ENCODE assay signal across 9 mouse cellular contexts in genomic region chr11:115975544-115975943, GRCm38 (mm10). TPM values are rescaled to one million over a fixed set of nuclear protein-coding genes. Genes with fewer than 3 reads are reported as not detected.
A peak's percentile ranks its signal among the peaks of the same experiment; 100 is the strongest.
DNase-seq lines count a peak whose midpoint lies in the region; ATAC-seq and TF ChIP-seq lines count a peak whose summit lies in the region.
"Had no signal": no experiment of that assay in that cellular context is flagged by ENCODE, and none has a peak within 500 bp of the region (broad histone marks: within the 10 kb centered on the region; RNA-seq: fewer than 3 reads in every experiment).

No protein-coding gene starts in this region.

- H3K4me3 ChIP-seq in forebrain, postnatal 0 days (ENCODE audit: low read depth, low read length): no peak overlapping the region
- H3K4me3 ChIP-seq in forebrain, embryonic 16.5 days (replicated peaks; ENCODE audit: low read length): no peak overlapping the region
- peak overlapping the region; percentile 51; the same call in 1 of the 2 replicates for H3K4me3 ChIP-seq in liver, embryonic 13.5 days (replicated peaks)
- H3K4me3 ChIP-seq in liver, embryonic 12.5 days: no peak overlapping the region
- H3K4me3 ChIP-seq in embryonic facial prominence, embryonic 12.5 days: peak overlapping the region; percentile 40
- H3K4me3 ChIP-seq in limb, embryonic 13.5 days: peak overlapping the region; percentile 48

- H3K36me3 ChIP-seq in forebrain, postnatal 0 days (ENCODE audit: insufficient read depth): no peaks in the 10 kb centered on the region
- no peaks in the 10 kb centered on the region for H3K36me3 ChIP-seq in forebrain, embryonic 16.5 days (ENCODE audit: control insufficient read depth, insufficient read depth)
- H3K36me3 ChIP-seq in liver, embryonic 13.5 days: no peaks in the 10 kb centered on the region
- no peaks in the 10 kb centered on the region for H3K36me3 ChIP-seq in liver, embryonic 12.5 days
- H3K36me3 ChIP-seq in embryonic facial prominence, embryonic 12.5 days: no peaks in the 10 kb centered on the region
- no peaks in the 10 kb centered on the region for H3K36me3 ChIP-seq in limb, embryonic 13.5 days

- no peaks in the 10 kb centered on the region for H3K9me3 ChIP-seq in forebrain, postnatal 0 days (ENCODE audit: low read length)
- no peaks in the 10 kb centered on the region for H3K9me3 ChIP-seq in forebrain, embryonic 16.5 days (ENCODE audit: control insufficient read depth, low read length)
- H3K9me3 ChIP-seq in liver, embryonic 13.5 days (replicated peaks): no peaks in the 10 kb centered on the region
- no peaks in the 10 kb centered on the region for H3K9me3 ChIP-seq in liver, embryonic 12.5 days (replicated peaks)
- no peaks in the 10 kb centered on the region for H3K9me3 ChIP-seq in embryonic facial prominence, embryonic 12.5 days
- no peaks in the 10 kb centered on the region for H3K9me3 ChIP-seq in limb, embryonic 13.5 days
- H3K9me3 ChIP-seq: megakaryocyte, embryonic 14.5 days had no signal

- H3K9ac ChIP-seq in forebrain, postnatal 0 days: no peak overlapping the region
- no peak overlapping the region for H3K9ac ChIP-seq in forebrain, embryonic 16.5 days (replicated peaks; ENCODE audit: low read depth, low read length)
- H3K9ac ChIP-seq in liver, embryonic 13.5 days: no peak overlapping the region
- H3K9ac ChIP-seq in liver, embryonic 12.5 days: no peak overlapping the region
- H3K9ac ChIP-seq in embryonic facial prominence, embryonic 12.5 days: 0 out of 2 replicates have a peak overlapping the region, but pooled peaks have one; percentile 42
- H3K9ac ChIP-seq in limb, embryonic 13.5 days: no peak overlapping the region

- ATAC-seq in forebrain, postnatal 0 days: no peak
- ATAC-seq in forebrain, embryonic 16.5 days: no peak
- no peak for ATAC-seq in liver, embryonic 13.5 days (ENCODE audit: low read depth)
- no peak for ATAC-seq in liver, embryonic 12.5 days
- no peak for ATAC-seq in embryonic facial prominence, embryonic 12.5 days (ENCODE audit: insufficient number of reproducible peaks, insufficient read depth, low FRiP score, low TSS enrichment)
- no peak for ATAC-seq in limb, embryonic 13.5 days (ENCODE audit: low FRiP score, low read depth)

- 0 out of 2 replicates have a peak, but pooled peaks cover 4% of the 10 kb centered on the region for H3K4me1 ChIP-seq in forebrain, postnatal 0 days (ENCODE audit: insufficient read depth)
- H3K4me1 ChIP-seq in forebrain, embryonic 16.5 days (replicated peaks; ENCODE audit: control insufficient read depth, insufficient read depth, low read length): peaks cover 11% of the 10 kb centered on the region
- H3K4me1 ChIP-seq in liver, embryonic 13.5 days (replicated peaks): peaks cover 15% of the 10 kb centered on the region
- peaks cover 13% of the 10 kb centered on the region for H3K4me1 ChIP-seq in liver, embryonic 12.5 days
- H3K4me1 ChIP-seq in embryonic facial prominence, embryonic 12.5 days: peaks cover 6% of the 10 kb centered on the region; the same call in 1 of the 2 replicates
- peaks cover 12% of the 10 kb centered on the region for H3K4me1 ChIP-seq in limb, embryonic 13.5 days

- DNase-seq in forebrain, postnatal 0 days: no peak
- DNase-seq in liver, embryonic 13.5 days: no peak
- DNase-seq in yolk sac, embryonic 10.5 days (ENCODE audit: low spot score): no peak
- DNase-seq in gastrocnemius, postnatal 10 days: no peak

- peaks cover 15% of the 10 kb centered on the region for H3K27me3 ChIP-seq in forebrain, postnatal 0 days (ENCODE audit: insufficient read depth, low read length)
- peaks cover 17% of the 10 kb centered on the region for H3K27me3 ChIP-seq in forebrain, embryonic 16.5 days (replicated peaks; ENCODE audit: control insufficient read depth, insufficient read depth, low read length)
- H3K27me3 ChIP-seq in liver, embryonic 13.5 days: peaks cover 63% of the 10 kb centered on the region
- H3K27me3 ChIP-seq in liver, embryonic 12.5 days (replicated peaks): peaks cover 75% of the 10 kb centered on the region
- H3K27me3 ChIP-seq in embryonic facial prominence, embryonic 12.5 days: peaks cover 52% of the 10 kb centered on the region
- H3K27me3 ChIP-seq in limb, embryonic 13.5 days: peaks cover 61% of the 10 kb centered on the region

- WGBS in forebrain, postnatal 0 days: 26% methylated on average over 12 of the region's 12 CpGs
- WGBS in forebrain, embryonic 16.5 days: 33% methylated on average over 12 of the region's 12 CpGs
- 36% methylated on average over 12 of the region's 12 CpGs for WGBS in liver, embryonic 13.5 days (ENCODE audit: insufficient replicate concordance)
- 31% methylated on average over 12 of the region's 12 CpGs for WGBS in liver, embryonic 12.5 days (ENCODE audit: insufficient replicate concordance)
- WGBS in embryonic facial prominence, embryonic 12.5 days: 31% methylated on average over 12 of the region's 12 CpGs
- WGBS in limb, embryonic 13.5 days: 37% methylated on average over 12 of the region's 12 CpGs

- H3K27ac ChIP-seq in forebrain, postnatal 0 days (ENCODE audit: low read depth, low read length): no peak overlapping the region
- H3K27ac ChIP-seq in forebrain, embryonic 16.5 days (ENCODE audit: low read length): no peak overlapping the region
- H3K27ac ChIP-seq in liver, embryonic 13.5 days: no peak overlapping the region
- H3K27ac ChIP-seq in liver, embryonic 12.5 days: no peak overlapping the region
- H3K27ac ChIP-seq in embryonic facial prominence, embryonic 12.5 days: no peak overlapping the region
- no peak overlapping the region for H3K27ac ChIP-seq in limb, embryonic 13.5 days

- TF ChIP-seq CTCF in forebrain, postnatal 0 days (IDR thresholded peaks at IDR 0.05; ENCODE audit: low read depth): no peak

- H3K4me2 ChIP-seq in forebrain, postnatal 0 days (ENCODE audit: low read depth): 0 out of 2 replicates have a peak overlapping the region, but pooled peaks have one; percentile 66
- H3K4me2 ChIP-seq in forebrain, embryonic 16.5 days (ENCODE audit: low read length): no peak overlapping the region
- H3K4me2 ChIP-seq in liver, embryonic 13.5 days: no peak overlapping the region
- H3K4me2 ChIP-seq in liver, embryonic 12.5 days: no peak overlapping the region
- peak overlapping the region; percentile 63; the same call in 1 of the 2 replicates for H3K4me2 ChIP-seq in embryonic facial prominence, embryonic 12.5 days (replicated peaks)
- peak overlapping the region; percentile 72 for H3K4me2 ChIP-seq in limb, embryonic 13.5 days (replicated peaks)

RNA-seq across cellular contexts. Expression of gene Itgb4, which starts 1.0 kb away (rescaled TPM):
- total RNA-seq in forebrain, postnatal 0 days (2014; rRNA removed): 0.46 and 1.1 TPM in 2 replicates
- polyA plus RNA-seq in forebrain, postnatal 0 days (2015; fragmentation: Nextera tagmentation; extraction: Ambion mirVana): 0.93 and 1.3 TPM in 2 replicates
- 0.67 and 0.80 TPM in 2 replicates for polyA plus RNA-seq in forebrain, embryonic 16.5 days (2015; fragmentation: Nextera tagmentation; extraction: Ambion mirVana)
- 0.23 and 0.25 TPM in 2 replicates for polyA plus RNA-seq in liver, embryonic 13.5 days (2015; fragmentation: Nextera tagmentation; extraction: Ambion mirVana)
- 0.31 and 0.44 TPM in 2 replicates for polyA plus RNA-seq in liver, embryonic 12.5 days (2016; fragmentation: Nextera tagmentation; extraction: Ambion mirVana)
- 4.1 and 4.2 TPM in 2 replicates for polyA plus RNA-seq in embryonic facial prominence, embryonic 12.5 days (2016; fragmentation: Nextera tagmentation; extraction: Ambion mirVana)
- 5.2 and 6.3 TPM in 2 replicates for polyA plus RNA-seq in limb, embryonic 13.5 days (2015; fragmentation: Nextera tagmentation; extraction: Ambion mirVana)
- 1 to 10 TPM; 4.6 to 4.9 TPM for total RNA-seq in gastrocnemius, postnatal 10 days (2021)

RNA-seq across cellular contexts. Expression of gene Galk1, which starts 37.0 kb away (rescaled TPM):
- total RNA-seq in forebrain, postnatal 0 days (2014; rRNA removed): 42.6 and 52.2 TPM in 2 replicates
- 61.1 and 66.4 TPM in 2 replicates for polyA plus RNA-seq in forebrain, postnatal 0 days (2015; fragmentation: Nextera tagmentation; extraction: Ambion mirVana)
- polyA plus RNA-seq in forebrain, embryonic 16.5 days (2015; fragmentation: Nextera tagmentation; extraction: Ambion mirVana): 61.3 and 64.2 TPM in 2 replicates
- polyA plus RNA-seq in liver, embryonic 13.5 days (2015; fragmentation: Nextera tagmentation; extraction: Ambion mirVana): 164 and 165 TPM in 2 replicates
- polyA plus RNA-seq in liver, embryonic 12.5 days (2016; fragmentation: Nextera tagmentation; extraction: Ambion mirVana): 187 and 200 TPM in 2 replicates
- 165 and 169 TPM in 2 replicates for polyA plus RNA-seq in embryonic facial prominence, embryonic 12.5 days (2016; fragmentation: Nextera tagmentation; extraction: Ambion mirVana)
- 207 and 211 TPM in 2 replicates for polyA plus RNA-seq in limb, embryonic 13.5 days (2015; fragmentation: Nextera tagmentation; extraction: Ambion mirVana)
- total RNA-seq in gastrocnemius, postnatal 10 days (2021): 10 to 100 TPM; 14.8 to 19.2 TPM

RNA-seq across cellular contexts. Expression of gene Recql5, which starts 42.3 kb away (rescaled TPM):
- total RNA-seq in forebrain, postnatal 0 days (2014; rRNA removed): 14.5 and 18.9 TPM in 2 replicates
- 6.9 and 8.4 TPM in 2 replicates for polyA plus RNA-seq in forebrain, postnatal 0 days (2015; fragmentation: Nextera tagmentation; extraction: Ambion mirVana)
- 25.6 and 26.0 TPM in 2 replicates for polyA plus RNA-seq in forebrain, embryonic 16.5 days (2015; fragmentation: Nextera tagmentation; extraction: Ambion mirVana)
- 9.9 and 10.2 TPM in 2 replicates for polyA plus RNA-seq in liver, embryonic 13.5 days (2015; fragmentation: Nextera tagmentation; extraction: Ambion mirVana)
- 14.9 and 17.6 TPM in 2 replicates for polyA plus RNA-seq in liver, embryonic 12.5 days (2016; fragmentation: Nextera tagmentation; extraction: Ambion mirVana)
- polyA plus RNA-seq in embryonic facial prominence, embryonic 12.5 days (2016; fragmentation: Nextera tagmentation; extraction: Ambion mirVana): 26.3 and 28.7 TPM in 2 replicates
- polyA plus RNA-seq in limb, embryonic 13.5 days (2015; fragmentation: Nextera tagmentation; extraction: Ambion mirVana): 22.3 and 23.7 TPM in 2 replicates
- 1 to 10 TPM; 5.4 to 9.1 TPM for total RNA-seq in gastrocnemius, postnatal 10 days (2021)

RNA-seq across cellular contexts. Expression of gene Sap30bp, which starts 42.5 kb away (rescaled TPM):
- 60.4 and 70.9 TPM in 2 replicates for total RNA-seq in forebrain, postnatal 0 days (2014; rRNA removed)
- polyA plus RNA-seq in forebrain, postnatal 0 days (2015; fragmentation: Nextera tagmentation; extraction: Ambion mirVana): 49.5 and 59.4 TPM in 2 replicates
- polyA plus RNA-seq in forebrain, embryonic 16.5 days (2015; fragmentation: Nextera tagmentation; extraction: Ambion mirVana): 56.2 and 60.7 TPM in 2 replicates
- 23.4 and 35.2 TPM in 2 replicates for polyA plus RNA-seq in liver, embryonic 13.5 days (2015; fragmentation: Nextera tagmentation; extraction: Ambion mirVana)
- 23.1 and 24.5 TPM in 2 replicates for polyA plus RNA-seq in liver, embryonic 12.5 days (2016; fragmentation: Nextera tagmentation; extraction: Ambion mirVana)
- 46.9 and 47.0 TPM in 2 replicates for polyA plus RNA-seq in embryonic facial prominence, embryonic 12.5 days (2016; fragmentation: Nextera tagmentation; extraction: Ambion mirVana)
- 44.2 and 52.1 TPM in 2 replicates for polyA plus RNA-seq in limb, embryonic 13.5 days (2015; fragmentation: Nextera tagmentation; extraction: Ambion mirVana)
- 10 to 100 TPM; 16.6 to 24.5 TPM for total RNA-seq in gastrocnemius, postnatal 10 days (2021)

RNA-seq across cellular contexts. Expression of gene H3f3b, which starts 52.2 kb away (rescaled TPM):
- total RNA-seq in forebrain, postnatal 0 days (2014; rRNA removed): 730 and 936 TPM in 2 replicates
- polyA plus RNA-seq in forebrain, postnatal 0 days (2015; fragmentation: Nextera tagmentation; extraction: Ambion mirVana): 2,422 and 2,718 TPM in 2 replicates
- 2,318 and 2,532 TPM in 2 replicates for polyA plus RNA-seq in forebrain, embryonic 16.5 days (2015; fragmentation: Nextera tagmentation; extraction: Ambion mirVana)
- polyA plus RNA-seq in liver, embryonic 13.5 days (2015; fragmentation: Nextera tagmentation; extraction: Ambion mirVana): 785 and 880 TPM in 2 replicates
- polyA plus RNA-seq in liver, embryonic 12.5 days (2016; fragmentation: Nextera tagmentation; extraction: Ambion mirVana): 816 and 835 TPM in 2 replicates
- polyA plus RNA-seq in embryonic facial prominence, embryonic 12.5 days (2016; fragmentation: Nextera tagmentation; extraction: Ambion mirVana): 2,246 and 2,293 TPM in 2 replicates
- polyA plus RNA-seq in limb, embryonic 13.5 days (2015; fragmentation: Nextera tagmentation; extraction: Ambion mirVana): 2,219 and 2,483 TPM in 2 replicates
- total RNA-seq in gastrocnemius, postnatal 10 days (2021): 100 to 1,000 TPM; 252 TPM

Comparison
In these comparisons a context has a peak if more than half of its experiments do, and no peak if none do; other contexts are left out.
1. H3K4me2 ChIP-seq: peak in forebrain, postnatal 0 days (single experiment), embryonic facial prominence, embryonic 12.5 days (single experiment) and limb, embryonic 13.5 days (single experiment); none in forebrain, embryonic 16.5 days (single experiment), liver, embryonic 13.5 days (single experiment) and liver, embryonic 12.5 days (single experiment).
2. H3K4me3 ChIP-seq: peak in liver, embryonic 13.5 days (single experiment), embryonic facial prominence, embryonic 12.5 days (single experiment) and limb, embryonic 13.5 days (single experiment); none in forebrain, postnatal 0 days (single experiment), forebrain, embryonic 16.5 days (single experiment) and liver, embryonic 12.5 days (single experiment).